Comparison of ENCODE assay signal across 10 mouse cellular contexts in genomic region chr11:113797014-113797983, GRCm38 (mm10). TPM values are rescaled to one million over a fixed set of nuclear protein-coding genes. Genes with fewer than 3 reads are reported as not detected.
DNase-seq lines count a peak whose midpoint lies in the region; ATAC-seq lines count a peak whose summit lies in the region.
"Had no signal": no experiment of that assay in that cellular context is flagged by ENCODE, and none has a peak within 500 bp of the region (broad histone marks: within the 10 kb centered on the region; RNA-seq: fewer than 3 reads in every experiment).

No protein-coding gene starts in this region.

- H3K4me2 ChIP-seq in kidney, embryonic 15.5 days: no peak overlapping the region
- H3K4me2 ChIP-seq in kidney, embryonic 16.5 days (replicated peaks; ENCODE audit: low read depth, low read length): no peak overlapping the region
- no peak overlapping the region for H3K4me2 ChIP-seq in embryonic facial prominence, embryonic 12.5 days (replicated peaks)
- H3K4me2 ChIP-seq in forebrain, embryonic 16.5 days (ENCODE audit: low read length): no peak overlapping the region
- no peak overlapping the region for H3K4me2 ChIP-seq in midbrain, embryonic 14.5 days (ENCODE audit: low read length)

- peaks cover 43% of the 10 kb centered on the region for H3K4me1 ChIP-seq in kidney, embryonic 15.5 days
- H3K4me1 ChIP-seq in kidney, embryonic 16.5 days (ENCODE audit: insufficient read depth, low read length): peaks cover 31% of the 10 kb centered on the region
- H3K4me1 ChIP-seq in embryonic facial prominence, embryonic 12.5 days: peaks cover 25% of the 10 kb centered on the region
- peaks cover 25% of the 10 kb centered on the region for H3K4me1 ChIP-seq in forebrain, embryonic 16.5 days (replicated peaks; ENCODE audit: control insufficient read depth, insufficient read depth, low read length)
- peaks cover 11% of the 10 kb centered on the region for H3K4me1 ChIP-seq in midbrain, embryonic 14.5 days (ENCODE audit: control insufficient read depth, insufficient read depth, low read length)

- H3K9ac ChIP-seq in kidney, embryonic 15.5 days: no peak overlapping the region
- H3K9ac ChIP-seq in kidney, embryonic 16.5 days (replicated peaks; ENCODE audit: low read length): no peak overlapping the region
- H3K9ac ChIP-seq in embryonic facial prominence, embryonic 12.5 days: no peak overlapping the region
- 0 out of 2 replicates have a peak overlapping the region, but pooled peaks have one; percentile 14 for H3K9ac ChIP-seq in forebrain, embryonic 16.5 days (replicated peaks; ENCODE audit: low read depth, low read length)
- H3K9ac ChIP-seq in midbrain, embryonic 14.5 days (replicated peaks; ENCODE audit: low read length): 0 out of 2 replicates have a peak overlapping the region, but pooled peaks have one; percentile 23

- no peak overlapping the region for H3K4me3 ChIP-seq in kidney, embryonic 15.5 days (replicated peaks)
- no peak overlapping the region for H3K4me3 ChIP-seq in kidney, embryonic 16.5 days (ENCODE audit: low read length)
- no peak overlapping the region for H3K4me3 ChIP-seq in embryonic facial prominence, embryonic 12.5 days
- H3K4me3 ChIP-seq in forebrain, embryonic 16.5 days (replicated peaks; ENCODE audit: low read length): no peak overlapping the region
- H3K4me3 ChIP-seq in midbrain, embryonic 14.5 days (replicated peaks; ENCODE audit: low read depth, low read length): no peak overlapping the region

- no peak for DNase-seq in midbrain, embryonic 14.5 days
- DNase-seq in T-cell, adult 2 months (ENCODE audit: low spot score): no peak
- no peak for DNase-seq in urinary bladder, postnatal 14 days (ENCODE audit: low spot score)
- no peak for DNase-seq in left cerebral cortex, postnatal 36 days (ENCODE audit: low spot score in 2 of 2)
- DNase-seq: adrenal gland, adult 2 months; gastrocnemius, postnatal 25 days had no signal

- no peaks in the 10 kb centered on the region for H3K9me3 ChIP-seq in kidney, embryonic 15.5 days (replicated peaks)
- H3K9me3 ChIP-seq in kidney, embryonic 16.5 days (ENCODE audit: low read length): no peaks in the 10 kb centered on the region
- H3K9me3 ChIP-seq in embryonic facial prominence, embryonic 12.5 days: no peaks in the 10 kb centered on the region
- no peaks in the 10 kb centered on the region for H3K9me3 ChIP-seq in forebrain, embryonic 16.5 days (ENCODE audit: control insufficient read depth, low read length)
- no peaks in the 10 kb centered on the region for H3K9me3 ChIP-seq in midbrain, embryonic 14.5 days (ENCODE audit: control insufficient read depth, low read length)

- H3K27me3 ChIP-seq in kidney, embryonic 15.5 days: no peaks in the 10 kb centered on the region
- no peaks in the 10 kb centered on the region for H3K27me3 ChIP-seq in kidney, embryonic 16.5 days (ENCODE audit: insufficient read depth, low read length)
- no peaks in the 10 kb centered on the region for H3K27me3 ChIP-seq in embryonic facial prominence, embryonic 12.5 days
- no peaks in the 10 kb centered on the region for H3K27me3 ChIP-seq in forebrain, embryonic 16.5 days (replicated peaks; ENCODE audit: control insufficient read depth, insufficient read depth, low read length)
- H3K27me3 ChIP-seq in midbrain, embryonic 14.5 days (ENCODE audit: control insufficient read depth, insufficient read depth, low read length): no peaks in the 10 kb centered on the region

- WGBS in kidney, embryonic 15.5 days: 49% methylated on average over 19 of the region's 19 CpGs
- WGBS in kidney, embryonic 16.5 days: 46% methylated on average over 19 of the region's 19 CpGs
- 59% methylated on average over 19 of the region's 19 CpGs for WGBS in embryonic facial prominence, embryonic 12.5 days
- 43% methylated on average over 19 of the region's 19 CpGs for WGBS in forebrain, embryonic 16.5 days
- 45% methylated on average over 19 of the region's 19 CpGs for WGBS in midbrain, embryonic 14.5 days

- H3K27ac ChIP-seq in kidney, embryonic 15.5 days: 0 out of 2 replicates have a peak overlapping the region, but pooled peaks have one; percentile 16
- H3K27ac ChIP-seq in kidney, embryonic 16.5 days (ENCODE audit: low read length): no peak overlapping the region
- peak overlapping the region; percentile 51; the same call in 1 of the 2 replicates for H3K27ac ChIP-seq in embryonic facial prominence, embryonic 12.5 days
- H3K27ac ChIP-seq in forebrain, embryonic 16.5 days (ENCODE audit: low read length): peak overlapping the region; percentile 48
- H3K27ac ChIP-seq in midbrain, embryonic 14.5 days (replicated peaks; ENCODE audit: low read depth, low read length): peak overlapping the region; percentile 63

- H3K36me3 ChIP-seq in kidney, embryonic 15.5 days: no peaks in the 10 kb centered on the region
- 0 out of 2 replicates have a peak, but pooled peaks cover 3% of the 10 kb centered on the region for H3K36me3 ChIP-seq in kidney, embryonic 16.5 days (ENCODE audit: insufficient read depth, low read length)
- H3K36me3 ChIP-seq in embryonic facial prominence, embryonic 12.5 days: no peaks in the 10 kb centered on the region; the same call in 1 of the 2 replicates
- no peaks in the 10 kb centered on the region for H3K36me3 ChIP-seq in forebrain, embryonic 16.5 days (ENCODE audit: control insufficient read depth, insufficient read depth)
- H3K36me3 ChIP-seq in midbrain, embryonic 14.5 days (ENCODE audit: control insufficient read depth, insufficient read depth, low read length): no peaks in the 10 kb centered on the region

- peak; percentile 55; the same call in 1 of the 2 replicates for ATAC-seq in kidney, embryonic 15.5 days (replicated peaks; ENCODE audit: low FRiP score)
- ATAC-seq in kidney, embryonic 16.5 days (ENCODE audit: low FRiP score, low TSS enrichment): no peak
- ATAC-seq in embryonic facial prominence, embryonic 12.5 days (ENCODE audit: insufficient number of reproducible peaks, insufficient read depth, low FRiP score, low TSS enrichment): no peak
- peak; percentile 39 for ATAC-seq in forebrain, embryonic 16.5 days
- ATAC-seq in midbrain, embryonic 14.5 days (ENCODE audit: low FRiP score, low TSS enrichment): no peak

- intact Hi-C loops in left cerebral cortex, postnatal 36 days (cut with DNase I): no loop called here

RNA-seq across cellular contexts. Expression of gene Cdc42ep4, which starts 45.6 kb away (rescaled TPM):
- polyA plus RNA-seq in kidney, embryonic 15.5 days (2015; fragmentation: Nextera tagmentation; extraction: Ambion mirVana): 63.7 and 66.7 TPM in 2 replicates
- 73.9 and 74.5 TPM in 2 replicates for polyA plus RNA-seq in kidney, embryonic 16.5 days (2015; fragmentation: Nextera tagmentation; extraction: Ambion mirVana)
- 116 and 118 TPM in 2 replicates for polyA plus RNA-seq in embryonic facial prominence, embryonic 12.5 days (2016; fragmentation: Nextera tagmentation; extraction: Ambion mirVana)
- 99.9 and 100 TPM in 2 replicates for polyA plus RNA-seq in forebrain, embryonic 16.5 days (2015; fragmentation: Nextera tagmentation; extraction: Ambion mirVana)
- 45.4 and 49.5 TPM in 2 replicates for polyA plus RNA-seq in midbrain, embryonic 14.5 days (2014; fragmentation: Nextera tagmentation; extraction: Ambion mirVana)
- 10 to 100 TPM; 21.9 to 29.8 TPM for total RNA-seq in left cerebral cortex, postnatal 36 days (2021)

Comparison
In these comparisons a context has a peak if more than half of its experiments do, and no peak if none do; other contexts are left out.
1. ATAC-seq: peak in kidney, embryonic 15.5 days (single experiment) and forebrain, embryonic 16.5 days (single experiment); none in kidney, embryonic 16.5 days (single experiment), embryonic facial prominence, embryonic 12.5 days (single experiment) and midbrain, embryonic 14.5 days (single experiment).
2. H3K9ac ChIP-seq: peak in forebrain, embryonic 16.5 days (single experiment) and midbrain, embryonic 14.5 days (single experiment); none in kidney, embryonic 15.5 days (single experiment), kidney, embryonic 16.5 days (single experiment) and embryonic facial prominence, embryonic 12.5 days (single experiment).